Mouse (Mus musculus): Measurements from ENCODE around the gene Fam53b. TPM values are rescaled to one million over a fixed set of nuclear protein-coding genes. Genes with fewer than 3 reads are reported as not detected.

Gene Fam53b
- polyA plus RNA-seq, 1 experiment from 2014 or later: 17.4 TPM

DNA sequence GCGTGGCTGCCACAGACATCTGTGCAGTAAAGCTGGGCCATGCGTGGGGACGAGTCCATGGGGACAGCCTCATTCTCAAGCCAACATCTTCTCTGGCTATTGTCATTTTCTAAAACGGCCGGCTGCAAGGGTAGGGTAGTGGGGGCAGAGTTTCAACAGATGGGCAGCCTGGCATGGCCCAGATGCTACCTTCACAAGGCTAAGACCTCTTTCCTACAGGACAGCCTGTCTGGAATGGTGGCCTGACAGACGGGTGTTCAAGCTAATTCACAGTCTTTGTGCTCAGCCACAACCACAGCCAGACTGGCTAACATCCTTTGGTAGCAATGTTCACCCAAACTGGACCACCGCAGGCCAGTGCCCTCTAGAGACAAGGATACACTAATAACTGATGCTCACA is 83.2 kb downstream of the Fam53b start:
- no peak overlapping the region for H3K27ac ChIP-seq (ENCODE audit: low read length)
- H3K9me3 ChIP-seq (replicated peaks; ENCODE audit: control insufficient read depth, low read length): no peaks in the 10 kb centered on the region
- no peak overlapping the region for H3K4me2 ChIP-seq (ENCODE audit: low read depth, low read length)
- H3K4me1 ChIP-seq (ENCODE audit: control insufficient read depth, insufficient read depth, low read length): peaks cover 20% of the 10 kb centered on the region
- no peak overlapping the region for H3K4me3 ChIP-seq (replicated peaks; ENCODE audit: low read length)
- H3K36me3 ChIP-seq (ENCODE audit: control insufficient read depth, insufficient read depth, low read length): no peaks in the 10 kb centered on the region
- no peaks in the 10 kb centered on the region for H3K27me3 ChIP-seq (ENCODE audit: control insufficient read depth, insufficient read depth, low read length)
- WGBS: 87% methylated on average over 7 of the region's 7 CpGs
- no peak for ATAC-seq (ENCODE audit: insufficient read depth, low FRiP score)
- H3K9ac ChIP-seq (ENCODE audit: low read length): no peak overlapping the region

DNA sequence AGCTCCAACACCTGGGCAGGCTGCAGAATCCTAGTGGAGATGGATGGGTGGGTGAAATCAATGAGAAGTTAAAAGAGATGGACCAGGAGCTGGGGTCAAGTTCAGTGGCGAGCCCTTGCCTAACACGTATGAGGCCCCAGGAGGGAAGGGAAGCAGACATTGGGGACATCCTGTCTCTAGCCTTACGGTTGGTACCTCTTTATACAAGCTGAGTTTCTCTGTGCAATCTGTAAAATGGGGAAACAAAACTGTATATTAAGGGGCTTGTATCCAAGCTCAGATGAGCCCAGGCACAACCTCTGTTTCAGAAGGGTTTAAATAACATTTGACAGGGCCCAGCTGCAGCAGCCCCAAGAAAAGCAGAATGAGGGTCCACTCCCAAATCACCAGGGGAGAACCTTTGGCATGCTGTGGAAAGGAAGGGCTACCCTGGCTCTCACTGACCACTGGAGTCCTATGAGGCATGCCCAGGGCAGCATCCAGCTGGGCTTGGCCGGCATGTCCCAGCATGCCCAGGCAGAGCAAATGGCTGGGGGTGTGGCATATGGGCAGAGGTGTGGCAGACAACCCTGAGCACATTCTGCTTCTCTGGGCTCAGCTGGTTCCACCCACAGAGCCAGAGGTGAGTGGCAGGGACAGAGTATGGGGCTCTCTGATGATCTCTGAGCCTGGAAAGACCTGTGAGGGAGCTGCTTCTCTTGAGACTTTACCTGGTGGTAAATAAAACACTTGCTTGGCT is 84.4 kb downstream of the Fam53b start:
- Histone ChIP-seq H3K9ac (ENCODE audit: low read length) (no peak overlapping the region), H3K36me3 (ENCODE audit: control insufficient read depth, insufficient read depth, low read length) (no peaks in the 10 kb centered on the region), H3K4me1 (ENCODE audit: control insufficient read depth, insufficient read depth, low read length) (peaks cover 19% of the 10 kb centered on the region), H3K27ac (ENCODE audit: low read length) (0 out of 2 replicates have a peak overlapping the region, but pooled peaks have one; percentile 9), H3K27me3 (ENCODE audit: control insufficient read depth, insufficient read depth, low read length) (no peaks in the 10 kb centered on the region), H3K9me3 (replicated peaks; ENCODE audit: control insufficient read depth, low read length) (no peaks in the 10 kb centered on the region), H3K4me2 (ENCODE audit: low read depth, low read length) (no peak overlapping the region), H3K4me3 (replicated peaks; ENCODE audit: low read length) (no peak overlapping the region)
- ATAC-seq (ENCODE audit: insufficient read depth, low FRiP score): peak; percentile 62
- 62% methylated on average over 4 of the region's 4 CpGs for WGBS

GRCm38 (mm10) chr7:132726106-132726861 is 87.4 kb downstream of the Fam53b start:
- H3K27me3 ChIP-seq (ENCODE audit: control insufficient read depth, insufficient read depth, low read length): no peaks in the 10 kb centered on the region
- no peak overlapping the region for H3K4me2 ChIP-seq (ENCODE audit: low read depth, low read length)
- H3K36me3 ChIP-seq (ENCODE audit: control insufficient read depth, insufficient read depth, low read length): no peaks in the 10 kb centered on the region
- no peaks in the 10 kb centered on the region for H3K9me3 ChIP-seq (replicated peaks; ENCODE audit: control insufficient read depth, low read length)
- 57% methylated on average over 13 of the region's 13 CpGs for WGBS
- ATAC-seq (ENCODE audit: insufficient read depth, low FRiP score): no peak
- H3K27ac ChIP-seq (ENCODE audit: low read length): peak overlapping the region; percentile 55
- no peak overlapping the region for H3K4me3 ChIP-seq (replicated peaks; ENCODE audit: low read length)
- H3K4me1 ChIP-seq (ENCODE audit: control insufficient read depth, insufficient read depth, low read length): peaks cover 25% of the 10 kb centered on the region
- H3K9ac ChIP-seq (ENCODE audit: low read length): no peak overlapping the region

DNA sequence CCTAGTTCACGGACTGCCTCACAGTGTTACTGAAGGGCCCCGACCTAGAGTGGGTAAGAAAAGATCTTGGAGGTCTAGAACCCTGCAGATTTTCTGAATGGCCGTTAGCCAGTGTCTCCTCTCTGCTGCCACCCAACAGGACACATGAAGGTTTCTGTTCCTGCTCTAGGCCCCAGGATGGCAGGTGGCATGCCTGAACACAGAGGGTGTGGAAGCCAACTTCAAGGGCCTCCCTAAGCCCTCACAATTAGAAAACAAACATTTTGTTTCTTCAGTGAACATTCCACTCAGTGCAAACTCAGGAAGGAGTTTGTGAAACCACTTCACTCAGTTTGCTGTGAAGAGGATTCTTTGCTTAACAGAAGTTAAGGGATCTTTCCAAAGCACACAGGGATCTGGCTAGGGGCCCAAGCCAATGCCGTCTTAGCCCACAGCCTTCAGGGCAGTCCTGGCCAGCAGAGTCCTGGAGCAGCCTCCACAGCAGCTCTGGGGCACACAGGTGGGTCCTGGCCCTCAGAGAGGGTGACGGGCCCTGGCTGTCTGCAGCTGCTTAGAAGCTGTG is 89.1 kb downstream of the Fam53b start:
- no peak overlapping the region for H3K9ac ChIP-seq (ENCODE audit: low read length)
- WGBS: 85% methylated on average over 5 of the region's 5 CpGs
- H3K4me2 ChIP-seq (ENCODE audit: low read depth, low read length): no peak overlapping the region
- H3K4me3 ChIP-seq (replicated peaks; ENCODE audit: low read length): no peak overlapping the region
- H3K9me3 ChIP-seq (replicated peaks; ENCODE audit: control insufficient read depth, low read length): no peaks in the 10 kb centered on the region
- ATAC-seq (ENCODE audit: insufficient read depth, low FRiP score): no peak
- peaks cover 22% of the 10 kb centered on the region for H3K4me1 ChIP-seq (ENCODE audit: control insufficient read depth, insufficient read depth, low read length)
- no peak overlapping the region for H3K27ac ChIP-seq (ENCODE audit: low read length)
- no peaks in the 10 kb centered on the region for H3K36me3 ChIP-seq (ENCODE audit: control insufficient read depth, insufficient read depth, low read length)
- no peaks in the 10 kb centered on the region for H3K27me3 ChIP-seq (ENCODE audit: control insufficient read depth, insufficient read depth, low read length)

DNA sequence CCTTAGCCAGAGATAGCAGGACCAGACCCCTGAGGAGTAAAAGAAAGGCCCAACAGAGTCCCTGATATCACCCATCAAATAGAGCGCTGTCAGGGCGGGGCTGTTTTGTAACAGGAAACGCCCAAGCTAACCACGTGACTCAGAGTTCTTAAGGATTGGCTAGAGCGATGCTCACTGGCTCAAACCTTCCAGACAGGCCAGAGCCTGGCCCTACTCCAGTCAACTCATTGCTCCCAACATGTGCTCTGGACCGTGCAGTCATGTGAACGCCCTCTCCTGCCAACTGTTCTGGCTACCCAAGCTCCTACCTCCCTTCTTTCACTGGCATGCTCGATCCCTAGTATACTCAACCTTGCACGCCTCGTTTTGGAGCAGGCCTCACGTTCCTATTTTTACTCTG is 89.8 kb downstream of the Fam53b start:
- ATAC-seq (ENCODE audit: insufficient read depth, low FRiP score): peak; percentile 61; the same call in 1 of the 2 replicates
- Histone ChIP-seq H3K9ac (ENCODE audit: low read length) (no peak overlapping the region), H3K9me3 (replicated peaks; ENCODE audit: control insufficient read depth, low read length) (no peaks in the 10 kb centered on the region), H3K27me3 (ENCODE audit: control insufficient read depth, insufficient read depth, low read length) (no peaks in the 10 kb centered on the region), H3K36me3 (ENCODE audit: control insufficient read depth, insufficient read depth, low read length) (no peaks in the 10 kb centered on the region), H3K27ac (ENCODE audit: low read length) (no peak overlapping the region), H3K4me2 (ENCODE audit: low read depth, low read length) (no peak overlapping the region), H3K4me1 (ENCODE audit: control insufficient read depth, insufficient read depth, low read length) (peaks cover 17% of the 10 kb centered on the region), H3K4me3 (replicated peaks; ENCODE audit: low read length) (no peak overlapping the region)
- WGBS: 78% methylated on average over 11 of the region's 11 CpGs

- H3K27me3 ChIP-seq (ENCODE audit: control insufficient read depth, insufficient read depth, low read length): no peaks in the 10 kb centered on the region
- no peaks in the 10 kb centered on the region for H3K36me3 ChIP-seq (ENCODE audit: control insufficient read depth, insufficient read depth, low read length)
- 91% methylated on average over 12 of the region's 12 CpGs for WGBS
- no peak for ATAC-seq (ENCODE audit: insufficient read depth, low FRiP score)
- H3K9me3 ChIP-seq (replicated peaks; ENCODE audit: control insufficient read depth, low read length): no peaks in the 10 kb centered on the region
- H3K4me2 ChIP-seq (ENCODE audit: low read depth, low read length): no peak overlapping the region
- H3K4me1 ChIP-seq (ENCODE audit: control insufficient read depth, insufficient read depth, low read length): peaks cover 17% of the 10 kb centered on the region
- H3K4me3 ChIP-seq (replicated peaks; ENCODE audit: low read length): no peak overlapping the region
- no peak overlapping the region for H3K27ac ChIP-seq (ENCODE audit: low read length)
- no peak overlapping the region for H3K9ac ChIP-seq (ENCODE audit: low read length)
Measured at GRCm38 (mm10) chr7:132722401-132723370, 91.0 kb downstream of the Fam53b start.

DNA sequence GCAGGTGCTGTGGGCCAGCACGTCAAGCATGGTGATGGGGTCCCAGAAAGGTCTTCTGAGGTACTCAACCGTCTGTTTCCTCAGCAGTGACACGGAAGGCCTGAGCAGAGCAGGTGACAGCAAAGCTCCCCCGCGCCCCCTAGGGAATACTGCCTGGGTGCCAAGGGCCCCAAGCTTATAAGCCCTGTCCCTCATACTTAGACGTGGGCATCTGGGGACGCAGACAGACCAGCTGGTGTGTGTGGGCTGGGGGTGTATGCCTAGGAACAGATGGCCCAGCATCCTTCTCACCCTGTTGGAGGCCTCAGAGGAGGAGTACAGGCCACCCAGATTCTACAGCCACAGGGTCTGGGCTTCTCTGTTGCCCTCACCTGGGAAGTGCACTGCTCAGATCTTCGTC is 93.1 kb downstream of the Fam53b start:
- H3K36me3 ChIP-seq (ENCODE audit: control insufficient read depth, insufficient read depth, low read length): no peaks in the 10 kb centered on the region
- no peak overlapping the region for H3K27ac ChIP-seq (ENCODE audit: low read length)
- H3K4me2 ChIP-seq (ENCODE audit: low read depth, low read length): no peak overlapping the region
- ATAC-seq (ENCODE audit: insufficient read depth, low FRiP score): no peak
- peaks cover 8% of the 10 kb centered on the region for H3K4me1 ChIP-seq (ENCODE audit: control insufficient read depth, insufficient read depth, low read length)
- no peak overlapping the region for H3K9ac ChIP-seq (ENCODE audit: low read length)
- H3K27me3 ChIP-seq (ENCODE audit: control insufficient read depth, insufficient read depth, low read length): no peaks in the 10 kb centered on the region
- H3K9me3 ChIP-seq (replicated peaks; ENCODE audit: control insufficient read depth, low read length): no peaks in the 10 kb centered on the region
- H3K4me3 ChIP-seq (replicated peaks; ENCODE audit: low read length): no peak overlapping the region
- WGBS: 80% methylated on average over 8 of the region's 8 CpGs

DNA sequence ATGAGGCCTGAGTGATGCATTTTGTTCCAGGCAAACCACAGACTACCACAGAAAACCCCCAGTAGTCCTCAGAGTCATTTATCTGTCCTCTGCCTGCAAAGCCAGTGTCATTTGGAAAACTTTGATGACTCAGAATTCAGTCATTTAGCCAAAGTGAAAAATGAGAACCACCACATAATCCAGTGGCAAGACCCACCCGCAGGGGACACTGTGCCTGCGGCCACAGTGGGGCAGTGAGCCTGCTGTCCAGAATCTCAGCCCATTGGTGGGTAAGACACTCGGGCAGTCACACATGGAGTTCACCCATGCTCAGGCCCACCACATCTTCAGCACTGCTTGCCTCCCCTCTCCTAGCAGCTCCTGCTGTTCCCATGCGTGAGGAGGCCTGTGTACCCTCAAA is 94.1 kb downstream of the Fam53b start:
- no peak overlapping the region for H3K9ac ChIP-seq (ENCODE audit: low read length)
- H3K4me2 ChIP-seq (ENCODE audit: low read depth, low read length): no peak overlapping the region
- WGBS: 90% methylated on average over 4 of the region's 4 CpGs
- no peak overlapping the region for H3K27ac ChIP-seq (ENCODE audit: low read length)
- no peaks in the 10 kb centered on the region for H3K36me3 ChIP-seq (ENCODE audit: control insufficient read depth, insufficient read depth, low read length)
- no peaks in the 10 kb centered on the region for H3K27me3 ChIP-seq (ENCODE audit: control insufficient read depth, insufficient read depth, low read length)
- ATAC-seq (ENCODE audit: insufficient read depth, low FRiP score): no peak
- no peaks in the 10 kb centered on the region for H3K9me3 ChIP-seq (replicated peaks; ENCODE audit: control insufficient read depth, low read length)
- H3K4me3 ChIP-seq (replicated peaks; ENCODE audit: low read length): no peak overlapping the region
- H3K4me1 ChIP-seq (ENCODE audit: control insufficient read depth, insufficient read depth, low read length): peaks cover 12% of the 10 kb centered on the region

All from stomach, embryonic 16.5 days (tissue).